Mouse (Mus musculus): ENCODE results near the gene Efcab5. TPM values are rescaled to one million over a fixed set of nuclear protein-coding genes. Genes with fewer than 3 reads are reported as not detected.

Efcab5 gene
- polyA plus RNA-seq, 1 experiment, result 1.1 TPM

GRCm38 (mm10) chr11:77100137-77100937 lies 88.4 kb downstream of the Efcab5 start:
- Histone ChIP-seq H3K27ac (ENCODE audit: control insufficient read depth, insufficient read depth, low read depth, low read length, poor library complexity) (no peak overlapping the region), H3K4me3 (replicated peaks; ENCODE audit: control insufficient read depth, low read depth, low read length) (no peak overlapping the region), H3K4me1 (ENCODE audit: control insufficient read depth, insufficient read depth, low read length) (no peaks in the 10 kb centered on the region; the same call in 1 of the 2 replicates)
- no peak for TF ChIP-seq POLR2A (IDR thresholded peaks at IDR 0.05; ENCODE audit: borderline replicate concordance, control insufficient read depth, low read depth, low read length)
- peak; percentile 78 for TF ChIP-seq CTCF (IDR thresholded peaks at IDR 0.05; ENCODE audit: control insufficient read depth, insufficient read depth, low read length)
- WGBS, result 15% methylated on average over 10 of the region's 10 CpGs

GRCm38 (mm10) chr11:77098332-77098972 lies 90.3 kb downstream of the Efcab5 start:
- no peak overlapping the region for H3K27ac ChIP-seq (ENCODE audit: control insufficient read depth, insufficient read depth, low read depth, low read length, poor library complexity)
- TF ChIP-seq POLR2A (IDR thresholded peaks at IDR 0.05; ENCODE audit: borderline replicate concordance, control insufficient read depth, low read depth, low read length) (no peak), CTCF (IDR thresholded peaks at IDR 0.05; ENCODE audit: control insufficient read depth, insufficient read depth, low read length) (no peak)
- no peaks in the 10 kb centered on the region for H3K4me1 ChIP-seq (ENCODE audit: control insufficient read depth, insufficient read depth, low read length)
- 79% methylated on average over 19 of the region's 19 CpGs for WGBS
- no peak overlapping the region for H3K4me3 ChIP-seq (replicated peaks; ENCODE audit: control insufficient read depth, low read depth, low read length)

DNA sequence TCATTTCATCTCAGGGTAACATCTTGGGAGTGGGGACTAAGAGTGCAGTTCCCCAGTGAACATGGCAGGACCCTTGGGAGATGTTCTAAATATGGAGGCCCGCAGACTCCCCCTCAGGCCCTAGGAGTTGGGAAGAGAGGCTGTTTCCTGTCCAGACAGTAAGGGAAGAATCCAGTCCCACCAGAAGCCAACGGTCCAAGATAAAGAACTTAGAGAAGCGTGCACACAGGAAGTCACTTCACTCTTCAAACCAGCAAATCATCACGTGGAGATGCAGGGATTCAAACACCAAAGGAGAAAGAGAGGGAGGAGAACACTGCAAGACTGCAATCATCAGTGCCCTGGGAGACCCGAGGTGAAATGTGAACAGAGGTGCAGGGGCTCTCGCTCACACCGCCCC lies 91.8 kb downstream of the Efcab5 start:
- Histone ChIP-seq H3K27ac (ENCODE audit: control insufficient read depth, insufficient read depth, low read depth, low read length, poor library complexity) (no peak overlapping the region), H3K4me1 (ENCODE audit: control insufficient read depth, insufficient read depth, low read length) (no peaks in the 10 kb centered on the region), H3K4me3 (replicated peaks; ENCODE audit: control insufficient read depth, low read depth, low read length) (no peak overlapping the region)
- 50% methylated on average over 7 of the region's 7 CpGs for WGBS
- TF ChIP-seq POLR2A (IDR thresholded peaks at IDR 0.05; ENCODE audit: borderline replicate concordance, control insufficient read depth, low read depth, low read length) (no peak), CTCF (IDR thresholded peaks at IDR 0.05; ENCODE audit: control insufficient read depth, insufficient read depth, low read length) (no peak)

DNA sequence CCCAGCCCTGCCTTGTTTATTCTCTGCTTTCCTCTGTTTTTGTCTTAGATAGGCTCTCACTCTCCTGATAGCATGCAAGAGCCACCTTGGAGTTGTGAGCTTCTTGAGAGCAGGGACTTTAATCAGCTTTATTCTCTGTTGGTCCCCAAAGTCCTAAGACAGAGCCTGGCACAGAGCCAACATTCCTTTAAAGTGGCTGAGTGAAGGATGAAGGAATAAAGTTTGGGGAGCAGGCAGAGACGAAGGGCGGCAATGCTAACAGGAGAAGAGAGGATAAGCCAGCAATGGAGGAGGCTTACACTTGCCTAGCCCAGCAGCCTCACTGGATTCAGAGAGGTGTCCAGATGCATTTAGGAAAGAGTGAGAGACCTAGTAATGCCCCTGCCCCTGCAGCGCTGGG lies 92.2 kb downstream of the Efcab5 start:
- Histone ChIP-seq H3K27ac (ENCODE audit: control insufficient read depth, insufficient read depth, low read depth, low read length, poor library complexity) (no peak overlapping the region), H3K4me3 (replicated peaks; ENCODE audit: control insufficient read depth, low read depth, low read length) (no peak overlapping the region), H3K4me1 (ENCODE audit: control insufficient read depth, insufficient read depth, low read length) (no peaks in the 10 kb centered on the region)
- TF ChIP-seq POLR2A (IDR thresholded peaks at IDR 0.05; ENCODE audit: borderline replicate concordance, control insufficient read depth, low read depth, low read length), result no peak
- TF ChIP-seq CTCF (IDR thresholded peaks at IDR 0.05; ENCODE audit: control insufficient read depth, insufficient read depth, low read length), result no peak
- 81% methylated on average over 3 of the region's 3 CpGs for WGBS

DNA sequence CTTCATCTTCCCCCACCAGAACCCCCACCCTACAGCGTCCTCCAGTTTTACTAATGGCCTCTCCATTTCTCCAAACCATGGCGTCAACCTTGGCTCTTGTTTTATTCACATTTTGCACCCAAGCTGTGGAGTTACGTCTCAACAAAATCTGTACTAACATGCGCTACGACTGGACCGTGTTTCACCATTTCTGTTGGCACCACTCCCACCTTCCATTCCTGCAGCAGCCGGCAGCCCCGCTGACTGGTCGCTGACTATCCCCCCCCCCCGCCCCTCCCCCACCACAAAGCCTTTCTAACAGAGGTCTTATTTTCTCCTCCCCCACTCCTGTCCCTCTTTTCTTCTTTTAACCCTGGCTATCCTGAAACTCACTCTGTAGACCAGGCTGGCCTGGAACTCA lies 93.6 kb downstream of the Efcab5 start:
- no peak for TF ChIP-seq CTCF (IDR thresholded peaks at IDR 0.05; ENCODE audit: control insufficient read depth, insufficient read depth, low read length)
- H3K4me3 ChIP-seq (replicated peaks; ENCODE audit: control insufficient read depth, low read depth, low read length), result no peak overlapping the region
- WGBS, result 76% methylated on average over 10 of the region's 10 CpGs
- no peaks in the 10 kb centered on the region for H3K4me1 ChIP-seq (ENCODE audit: control insufficient read depth, insufficient read depth, low read length)
- H3K27ac ChIP-seq (ENCODE audit: control insufficient read depth, insufficient read depth, low read depth, low read length, poor library complexity), result no peak overlapping the region

DNA sequence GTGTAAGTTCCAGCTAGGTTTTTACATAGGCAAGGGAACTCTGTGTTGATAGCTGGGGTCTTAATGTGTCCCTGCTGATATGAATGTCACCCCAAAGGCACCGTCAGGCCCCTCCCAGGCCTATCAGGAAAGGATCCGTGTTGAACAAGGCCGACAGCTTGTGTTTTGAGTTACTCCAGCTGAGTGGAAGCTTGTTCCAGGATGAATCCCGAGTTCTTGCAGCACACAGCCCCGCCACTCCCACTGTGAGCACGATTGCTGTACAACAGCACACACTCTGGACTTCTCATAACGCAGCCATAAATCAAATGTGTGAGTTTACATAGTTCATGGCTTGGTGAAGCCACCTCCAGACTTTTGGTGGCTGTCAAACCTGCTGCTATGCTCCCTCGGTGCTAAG lies 94.6 kb downstream of the Efcab5 start:
- Histone ChIP-seq H3K4me3 (replicated peaks; ENCODE audit: control insufficient read depth, low read depth, low read length) (no peak overlapping the region), H3K27ac (ENCODE audit: control insufficient read depth, insufficient read depth, low read depth, low read length, poor library complexity) (no peak overlapping the region), H3K4me1 (ENCODE audit: control insufficient read depth, insufficient read depth, low read length) (no peaks in the 10 kb centered on the region)
- TF ChIP-seq POLR2A (IDR thresholded peaks at IDR 0.05; ENCODE audit: borderline replicate concordance, control insufficient read depth, low read depth, low read length) (no peak), CTCF (IDR thresholded peaks at IDR 0.05; ENCODE audit: control insufficient read depth, insufficient read depth, low read length) (no peak)
- 69% methylated on average over 8 of the region's 8 CpGs for WGBS

DNA sequence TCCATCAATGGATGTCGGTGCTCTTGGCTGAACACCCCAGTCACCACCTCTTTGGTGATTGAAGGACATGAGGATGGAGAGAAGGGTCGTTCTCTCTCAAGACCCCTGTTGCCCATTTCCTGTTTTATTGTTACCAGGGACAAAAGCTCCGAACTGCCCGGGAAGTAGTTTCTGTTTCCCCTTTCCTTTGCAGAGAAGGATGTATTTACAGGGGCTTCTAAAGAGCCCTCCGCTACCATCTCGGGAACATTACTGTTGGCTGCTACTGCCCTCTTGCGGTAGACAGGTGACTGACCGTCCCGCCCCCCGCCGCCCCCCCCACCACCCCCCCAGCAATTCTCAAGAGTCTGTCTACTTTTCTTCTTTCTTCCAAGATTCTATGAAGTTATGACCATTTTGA lies 95.6 kb downstream of the Efcab5 start:
- H3K4me3 ChIP-seq (replicated peaks; ENCODE audit: control insufficient read depth, low read depth, low read length), result no peak overlapping the region
- TF ChIP-seq CTCF (IDR thresholded peaks at IDR 0.05; ENCODE audit: control insufficient read depth, insufficient read depth, low read length), result peak; percentile 43; the same call in 1 of the 2 replicates
- no peak for TF ChIP-seq POLR2A (IDR thresholded peaks at IDR 0.05; ENCODE audit: borderline replicate concordance, control insufficient read depth, low read depth, low read length)
- WGBS, result 2% methylated on average over 11 of the region's 11 CpGs
- no peak overlapping the region for H3K27ac ChIP-seq (ENCODE audit: control insufficient read depth, insufficient read depth, low read depth, low read length, poor library complexity)
- H3K4me1 ChIP-seq (ENCODE audit: control insufficient read depth, insufficient read depth, low read length), result no peaks in the 10 kb centered on the region

- WGBS, result 64% methylated on average over 2 of the region's 2 CpGs
- H3K4me3 ChIP-seq (replicated peaks; ENCODE audit: control insufficient read depth, low read depth, low read length), result no peak overlapping the region
- no peak for TF ChIP-seq POLR2A (IDR thresholded peaks at IDR 0.05; ENCODE audit: borderline replicate concordance, control insufficient read depth, low read depth, low read length)
- no peak for TF ChIP-seq CTCF (IDR thresholded peaks at IDR 0.05; ENCODE audit: control insufficient read depth, insufficient read depth, low read length)
- H3K27ac ChIP-seq (ENCODE audit: control insufficient read depth, insufficient read depth, low read depth, low read length, poor library complexity), result no peak overlapping the region
- H3K4me1 ChIP-seq (ENCODE audit: control insufficient read depth, insufficient read depth, low read length), result no peaks in the 10 kb centered on the region
Measured at GRCm38 (mm10) chr11:77089162-77089561, 99.6 kb downstream of the Efcab5 start.
